Mouse (Mus musculus) lung, adult 2 months (tissue): ENCODE measurements around the gene Epb41l1. TPM values are rescaled to one million over a fixed set of nuclear protein-coding genes. Genes with fewer than 3 reads are reported as not detected.
"Not testable (repeated sequence)": the region's sequence is repeated elsewhere in the genome, so short reads cannot be mapped to it uniquely, and the experiment has no call there.

Experiments
- DNase-seq: peaks from one replicate; pipeline ENCODE4 v3.0.0; 2022
- H3K4me1 ChIP-seq: fragments of 200-500 bp; 2 replicates; pipeline ENCODE4 v1.6.1; 2011; ENCODE audit warnings: low read length; ENCODE audit not compliant: control insufficient read depth, insufficient read depth
- H3K4me3 ChIP-seq: fragments of 200-500 bp; replicated peaks from 2 replicates; pipeline ENCODE3; 2011; ENCODE audit warnings: low read depth, mild to moderate bottlenecking, control low read depth, low read length; ENCODE audit errors: extremely low read depth
- CTCF ChIP-seq: fragments of 200-500 bp; IDR thresholded peaks from 2 replicates; pipeline ENCODE4 v1.5.1; 2011; ENCODE audit warnings: mild to moderate bottlenecking, low read length, control low read depth; ENCODE audit not compliant: insufficient read depth
- POLR2A ChIP-seq: fragments of 200-500 bp; IDR thresholded peaks from 2 replicates; pipeline ENCODE4 v1.6.1; 2011; ENCODE audit warnings: low read depth, mild to moderate bottlenecking, control low read depth, low read length, borderline replicate concordance; ENCODE audit errors: extremely low read depth
- WGBS: fragments of 180-500 bp; shearing (Covaris S2); methylation state at CpG from one replicate; pipeline ENCODE4 v1.1.7; 2018; 5-methylcytosine and 5-hydroxymethylcytosine counted together
- polyA plus RNA-seq: library from polyadenylated mRNA; depleted of rRNA; stranded (reverse); fragments of >200 nt; gene quantifications from 2 replicates; pipeline ENCODE4 v1.2.3, GENCODE M21; 2012; rRNA removed

Epb41l1 gene
- polyA plus RNA-seq = 24.7 and 25.1 TPM in 2 replicates

DNA sequence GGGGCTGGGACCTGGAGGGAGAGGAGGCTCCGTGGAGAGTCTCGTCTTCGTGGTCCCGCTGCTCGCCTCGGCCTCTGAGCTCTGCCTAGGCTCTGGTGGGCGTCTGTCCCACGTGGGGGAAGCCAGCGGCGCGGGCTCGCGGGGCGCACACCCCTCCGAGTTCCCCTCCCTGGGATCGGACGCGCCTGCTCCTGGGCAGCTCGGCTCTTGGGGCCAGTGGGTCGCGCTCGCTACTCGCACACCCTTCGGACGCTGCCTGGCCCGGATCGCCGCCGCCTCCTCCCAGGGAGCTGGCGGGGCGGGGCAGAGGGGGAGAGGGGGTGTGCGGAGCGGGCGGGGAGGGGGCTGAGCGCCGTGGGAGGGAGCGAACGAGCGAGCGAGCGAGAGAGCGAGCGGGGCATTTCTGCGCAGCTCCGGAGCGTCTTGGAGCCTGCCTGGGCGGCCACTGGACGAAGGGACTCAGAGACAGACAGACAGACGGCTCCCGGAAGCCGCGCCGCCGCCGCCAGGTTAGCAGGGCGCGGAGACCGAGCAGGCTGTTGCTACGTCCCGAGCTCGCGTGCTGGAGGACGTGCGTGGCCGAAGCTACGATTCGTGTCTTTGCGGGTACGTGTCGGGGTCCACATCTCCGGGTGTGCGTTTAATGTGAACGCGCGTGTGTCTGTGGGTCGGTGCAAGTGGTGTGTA is at the start of gene Epb41l1:
Gene Epb41l1, plus strand, starts transcription at position 216 of the 687 bp plus-strand sequence.
- WGBS = under 1% methylated on average over 61 of the region's 76 CpGs
- 0 out of 2 replicates have a peak, but pooled peaks have one; percentile 15 for TF ChIP-seq POLR2A
- TF ChIP-seq CTCF = no peak
- Histone ChIP-seq H3K4me1 (peaks cover 4% of the 10 kb centered on the region; the same call in 1 of the 2 replicates), H3K4me3 (peak within 1 kb of the TSS; percentile 67)
- DNase-seq = peak; percentile 64

DNA sequence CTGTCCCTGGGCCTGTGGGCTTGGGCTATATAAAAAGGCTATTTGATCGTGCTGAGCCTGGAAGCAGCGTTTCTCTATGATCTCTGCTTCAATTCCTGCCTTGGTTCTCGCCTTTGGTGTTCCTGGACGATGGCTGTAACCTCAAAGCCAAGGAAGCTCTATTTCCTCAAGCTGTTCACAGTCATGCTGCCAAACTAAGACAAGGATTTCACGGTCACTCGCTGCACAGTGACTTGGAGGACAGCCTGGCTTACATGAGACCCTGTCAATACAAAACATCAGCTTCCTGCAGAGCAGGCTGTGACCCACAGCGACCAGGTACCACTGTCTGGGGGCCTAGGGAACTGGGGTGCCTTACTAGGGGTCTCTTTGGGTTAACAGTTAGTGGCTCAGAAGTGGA is 43.8 kb upstream of the Epb41l1 start:
- DNase-seq = no peak
- Histone ChIP-seq H3K4me1 (no peaks in the 10 kb centered on the region), H3K4me3 (no peak overlapping the region)
- WGBS = 74% methylated on average over 7 of the region's 7 CpGs
- no peak for TF ChIP-seq POLR2A
- no peak for TF ChIP-seq CTCF

DNA sequence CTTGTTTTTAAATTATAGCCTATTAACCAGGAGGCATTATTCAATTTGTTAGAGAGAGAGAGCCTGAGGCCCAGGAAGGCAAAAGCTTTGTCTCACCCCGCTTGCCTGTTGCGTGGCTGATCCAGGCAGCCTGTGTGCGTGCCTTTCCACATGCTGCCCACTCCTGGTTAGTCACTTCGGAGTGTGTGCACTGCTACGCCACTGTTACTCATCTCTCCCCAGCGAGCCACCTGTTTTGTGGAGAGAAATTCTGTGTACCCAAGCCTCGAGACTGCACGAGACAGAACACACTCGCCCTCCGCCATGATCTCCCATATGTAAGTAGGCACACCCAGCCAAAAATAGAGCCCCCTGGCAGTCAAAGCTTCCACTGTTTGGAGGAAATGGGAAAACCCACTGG is 40.8 kb upstream of the Epb41l1 start:
- no peak for TF ChIP-seq CTCF
- TF ChIP-seq POLR2A = no peak
- Histone ChIP-seq H3K4me3 (no peak overlapping the region), H3K4me1 (no peaks in the 10 kb centered on the region)
- DNase-seq = no peak
- WGBS = 80% methylated on average over 10 of the region's 10 CpGs

DNA sequence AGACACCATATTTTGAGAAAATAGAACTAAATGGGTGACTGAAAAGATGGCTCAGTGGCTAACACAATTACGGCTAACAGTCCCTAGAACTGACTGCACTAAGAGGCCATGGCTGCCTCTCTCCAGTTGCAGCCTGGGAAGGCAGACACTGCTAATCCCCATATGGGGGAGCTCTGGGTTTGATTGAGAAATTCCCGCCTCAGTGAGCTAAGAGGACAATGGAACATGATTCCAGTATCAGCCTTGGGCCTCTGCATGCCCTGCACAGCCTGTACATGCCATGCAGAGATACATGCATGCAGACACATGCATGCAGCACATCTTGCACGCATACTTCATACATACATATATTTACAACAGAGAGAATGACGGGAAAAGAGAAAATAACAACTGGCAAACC is 39.4 kb upstream of the Epb41l1 start:
- 81% methylated on average over 4 of the region's 4 CpGs for WGBS
- TF ChIP-seq CTCF (no peak), POLR2A (no peak)

DNA sequence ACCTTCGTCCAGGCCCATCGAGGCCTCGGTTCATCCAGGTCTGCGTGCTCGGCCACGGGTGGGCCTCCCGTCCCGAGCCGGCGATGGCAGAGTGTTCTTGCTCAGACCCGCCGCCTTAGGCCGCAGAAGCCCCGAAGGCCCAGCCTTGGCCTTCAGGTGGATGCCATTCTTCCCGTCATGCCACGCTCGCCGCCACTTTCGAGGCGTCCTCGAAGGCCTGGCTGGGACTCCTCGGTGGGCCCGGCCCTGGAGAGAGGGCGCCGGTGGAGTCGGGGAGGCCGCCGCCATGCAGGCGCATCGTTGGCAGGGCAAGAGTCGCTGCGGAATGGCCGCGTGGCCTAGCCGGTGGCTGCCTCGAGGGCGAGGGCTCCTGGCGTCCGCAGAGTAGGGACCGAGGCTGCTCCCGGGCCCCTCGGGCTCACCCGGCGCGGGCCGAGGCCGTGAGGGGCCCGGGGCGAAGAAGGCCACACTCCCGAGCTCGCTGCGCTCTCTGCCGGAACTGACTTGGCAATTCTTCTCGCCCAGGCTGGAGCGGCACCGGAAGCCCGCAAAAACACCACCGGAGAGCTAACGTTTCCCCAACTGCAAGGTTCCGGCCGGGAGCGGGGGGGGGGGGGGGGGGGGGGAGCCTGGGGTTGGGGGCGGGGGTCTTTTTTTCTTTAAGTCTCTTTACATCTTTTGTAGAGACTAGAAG is 28.1 kb upstream of the Epb41l1 start:
- peak; percentile 55; the same call in 1 of the 2 replicates for TF ChIP-seq POLR2A
- peak overlapping the region; percentile 46 for H3K4me3 ChIP-seq
- under 1% methylated on average over 14 of the region's 63 CpGs for WGBS
- DNase-seq = peak; percentile 56
- H3K4me1 ChIP-seq = not testable (repeated sequence)

More for the DNA sequence above, 39.4 kb upstream of the Epb41l1 start:
- no peak for DNase-seq
- Histone ChIP-seq H3K4me1 (no peaks in the 10 kb centered on the region), H3K4me3 (no peak overlapping the region)

DNA sequence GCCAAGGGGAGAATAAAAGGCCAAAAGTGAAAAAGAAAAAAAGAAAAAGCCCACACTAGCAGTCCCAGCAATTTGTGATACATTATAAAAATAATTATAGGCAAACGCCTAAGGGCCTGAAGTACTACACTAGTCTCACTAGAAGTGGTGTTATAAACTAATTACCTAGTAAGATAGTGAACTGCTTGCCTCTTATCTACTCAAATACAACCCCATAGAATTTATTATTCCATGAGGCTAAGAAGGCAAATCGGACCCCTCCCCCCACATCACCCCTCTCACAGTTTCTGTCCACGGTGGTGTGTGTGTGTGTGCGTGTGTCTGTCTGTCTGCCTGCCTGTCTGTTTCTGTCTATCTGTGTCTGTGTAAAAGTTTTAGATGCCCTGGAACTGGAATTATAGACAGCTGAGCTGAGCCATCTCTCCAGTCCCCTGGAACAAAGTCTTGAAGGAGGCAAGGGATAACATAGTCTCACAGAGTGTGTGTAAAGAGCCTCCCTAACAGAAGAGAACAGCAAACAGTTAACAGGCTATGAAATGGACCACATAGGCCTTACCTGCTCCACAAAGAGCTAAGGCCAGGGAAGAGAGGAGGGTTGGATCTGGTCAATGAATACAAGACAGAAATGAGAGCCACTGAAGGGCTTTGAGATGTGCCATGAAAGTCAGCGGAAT is 27.4 kb upstream of the Epb41l1 start:
- TF ChIP-seq POLR2A (no peak), CTCF (no peak)
- no peaks in the 10 kb centered on the region for H3K4me1 ChIP-seq
- WGBS = 50% methylated on average over 5 of the region's 5 CpGs
- no peak for DNase-seq
- H3K4me3 ChIP-seq = no peak overlapping the region

DNA sequence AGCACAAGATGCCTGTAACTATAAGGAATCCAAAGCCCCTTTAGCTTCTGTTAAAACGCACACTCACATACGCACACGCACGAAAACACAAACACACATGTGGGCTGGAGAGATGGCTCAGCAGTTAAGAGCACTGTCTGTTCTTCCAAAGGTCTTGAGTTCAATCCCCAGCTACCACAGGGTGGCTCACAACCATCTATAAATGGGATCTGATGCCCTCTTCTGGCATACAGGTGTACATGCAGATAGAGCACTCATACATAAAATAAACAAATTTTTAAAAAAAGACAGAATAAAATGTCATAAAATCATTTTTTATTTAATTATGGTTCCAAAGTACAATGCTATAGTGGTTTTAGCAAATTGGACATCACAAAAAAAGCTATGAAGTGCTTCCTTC is 26.4 kb upstream of the Epb41l1 start:
- TF ChIP-seq CTCF = no peak
- no peak for TF ChIP-seq POLR2A
- 91% methylated on average over 4 of the region's 4 CpGs for WGBS
- H3K4me1 ChIP-seq = no peaks in the 10 kb centered on the region
- no peak for DNase-seq
- H3K4me3 ChIP-seq = no peak overlapping the region

DNA sequence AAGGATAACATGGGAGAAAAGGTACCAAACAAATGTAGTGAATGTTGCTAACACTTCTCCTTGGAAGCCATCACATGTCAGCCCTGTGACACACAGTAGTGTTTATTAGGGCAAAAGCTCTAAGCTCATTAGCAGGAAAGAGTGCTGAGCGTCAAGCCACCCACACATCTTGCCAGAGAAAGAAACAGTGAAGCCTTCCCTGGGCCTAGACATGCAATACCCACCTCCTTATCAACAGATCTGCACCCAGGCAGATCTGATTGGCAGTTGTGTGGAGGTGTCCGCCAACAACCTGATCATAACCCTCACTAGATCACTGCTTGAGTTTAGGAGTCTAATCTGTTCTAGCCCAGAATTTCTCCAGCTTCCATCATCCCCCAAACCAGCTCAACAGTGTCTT is 24.6 kb upstream of the Epb41l1 start:
- DNase-seq = no peak
- WGBS = 75% methylated on average over 2 of the region's 2 CpGs
- no peak overlapping the region for H3K4me3 ChIP-seq
- TF ChIP-seq CTCF (no peak), POLR2A (no peak)
- H3K4me1 ChIP-seq = no peaks in the 10 kb centered on the region

DNA sequence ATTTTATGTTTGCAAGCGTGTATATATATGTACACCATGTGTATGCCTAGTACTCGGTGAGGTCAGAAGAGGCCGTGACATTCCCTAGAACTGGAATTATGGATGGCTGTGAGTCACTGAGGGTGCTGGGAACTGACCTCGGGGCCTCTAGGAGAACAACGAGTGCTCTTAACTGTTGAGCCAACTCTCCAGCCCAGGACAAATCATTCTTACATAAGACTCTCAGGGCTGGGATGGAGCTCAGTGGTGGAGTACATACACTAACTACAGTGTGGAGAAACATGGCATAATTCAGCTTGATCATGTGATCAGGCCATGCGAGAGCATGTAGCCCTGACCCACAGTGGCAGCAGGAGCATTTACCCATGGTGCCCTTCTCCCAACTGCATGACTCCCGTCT is 22.7 kb upstream of the Epb41l1 start:
- DNase-seq = no peak
- H3K4me1 ChIP-seq = no peaks in the 10 kb centered on the region
- 83% methylated on average over 7 of the region's 7 CpGs for whole genome bisulfite sequencing
- TF ChIP-seq POLR2A (no peak), CTCF (no peak)
- H3K4me3 ChIP-seq = no peak overlapping the region

DNA sequence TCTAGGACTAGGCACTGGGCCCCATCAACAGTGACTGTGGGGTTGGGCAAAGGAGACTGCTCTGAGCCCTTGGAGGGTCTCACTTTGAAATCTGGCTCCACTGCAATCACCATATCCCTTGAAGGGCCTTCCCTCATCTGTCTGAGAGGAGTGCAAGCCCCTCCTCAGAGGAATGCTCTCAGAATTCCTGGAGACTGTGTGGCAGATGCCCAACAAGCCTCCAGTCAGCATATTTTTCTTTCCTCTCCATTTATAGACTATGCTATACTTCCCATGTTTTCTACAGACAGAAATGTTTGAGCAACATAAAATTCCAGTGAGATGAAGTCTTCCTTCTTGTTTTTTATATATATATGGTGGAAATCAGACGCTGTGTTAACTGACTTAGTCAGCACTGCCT is 21.2 kb upstream of the Epb41l1 start:
- Histone ChIP-seq H3K4me3 (no peak overlapping the region), H3K4me1 (no peaks in the 10 kb centered on the region)
- TF ChIP-seq POLR2A (no peak), CTCF (no peak)
- WGBS = 69% methylated on average over 1 of the region's 1 CpGs
- no peak for DNase-seq
